Mouse (Mus musculus) midbrain, embryonic 14.5 days (tissue): ENCODE results near the gene Mapk13. TPM values are rescaled to one million over a fixed set of nuclear protein-coding genes. Genes with fewer than 3 reads are reported as not detected.

Experiments
- ATAC-seq: fragments of 200-750 bp; cut with Nextera tagmentation; 2 replicates; pipeline ENCODE4 v1.8.0; 2017; ENCODE audit warnings: moderate number of reproducible peaks, moderate library complexity; ENCODE audit not compliant: low FRiP score, low TSS enrichment
- DNase-seq: peaks from one replicate; pipeline ENCODE4 v3.0.0-alpha.2; 2015
- H3K27ac ChIP-seq: fragments of 300-500 bp; sonication (generic); replicated peaks from 2 replicates; pipeline ENCODE4 v1.5.1; 2014; ENCODE audit warnings: mild to moderate bottlenecking, low read depth, low read length, moderate library complexity
- H3K27me3 ChIP-seq: fragments of 300-500 bp; sonication (generic); 2 replicates; pipeline ENCODE4 v1.6.1; 2014; ENCODE audit warnings: low read length, control low read depth, mixed read lengths; ENCODE audit not compliant: control insufficient read depth, insufficient read depth
- H3K36me3 ChIP-seq: fragments of 300-500 bp; sonication (generic); 2 replicates; pipeline ENCODE4 v1.6.1; 2014; ENCODE audit warnings: low read length, control low read depth; ENCODE audit not compliant: control insufficient read depth, insufficient read depth
- H3K4me1 ChIP-seq: fragments of 300-500 bp; sonication (generic); 2 replicates; pipeline ENCODE4 v1.6.1; 2014; ENCODE audit warnings: mild to moderate bottlenecking, antibody characterized with exemption, low read length, control low read depth; ENCODE audit not compliant: control insufficient read depth, insufficient read depth
- H3K4me2 ChIP-seq: fragments of 300-500 bp; sonication (generic); 2 replicates; pipeline ENCODE4 v1.6.1; 2014; ENCODE audit warnings: mild to moderate bottlenecking, low read length, moderate library complexity
- H3K4me3 ChIP-seq: fragments of 300-500 bp; sonication (generic); replicated peaks from 2 replicates; pipeline ENCODE4 v1.5.1; 2014; ENCODE audit warnings: low read depth, low read length
- H3K9ac ChIP-seq: fragments of 300-500 bp; sonication (generic); replicated peaks from 2 replicates; pipeline ENCODE4 v1.6.1; 2014; ENCODE audit warnings: mild to moderate bottlenecking, low read length, moderate library complexity
- H3K9me3 ChIP-seq: fragments of 300-500 bp; sonication (generic); 2 replicates; pipeline ENCODE4 v1.6.1; 2016; ENCODE audit warnings: low read length, control low read depth, mixed read lengths; ENCODE audit not compliant: control insufficient read depth
- WGBS: fragments of 180-500 bp; shearing (Covaris S2); extraction: QIAGEN DNeasy Blood & Tissue Kit; methylation state at CpG from one replicate; pipeline ENCODE4 v1.1.7; 2014; 5-methylcytosine and 5-hydroxymethylcytosine counted together
- polyA plus RNA-seq: library from polyadenylated mRNA; unstranded; fragments of >200 nt; fragmentation: Nextera tagmentation; extraction: Ambion mirVana; gene quantifications from 2 replicates; pipeline ENCODE4 v1.2.1, GENCODE M21; 2014

The Mapk13 gene
- polyA plus RNA-seq, 1 experiment from 2014 or later, result 0.61 TPM

GRCm38 (mm10) chr17:28801474-28802005 lies 32.4 kb downstream of the Mapk13 start:
- ATAC-seq, result peak; percentile 98
- peak overlapping the region; percentile 100 for H3K9ac ChIP-seq
- WGBS, result under 1% methylated on average over 32 of the region's 42 CpGs
- H3K4me1 ChIP-seq, result peaks cover 17% of the 10 kb centered on the region
- H3K9me3 ChIP-seq, result no peaks in the 10 kb centered on the region
- no peaks in the 10 kb centered on the region for H3K27me3 ChIP-seq
- DNase-seq, result peak; percentile 100
- H3K36me3 ChIP-seq, result peaks cover 9% of the 10 kb centered on the region
- peak overlapping the region; percentile 100 for H3K27ac ChIP-seq
- H3K4me3 ChIP-seq, result peak overlapping the region; percentile 72
- H3K4me2 ChIP-seq, result peak overlapping the region; percentile 98

- WGBS, result 2% methylated on average over 18 of the region's 18 CpGs
Observed at GRCm38 (mm10) chr17:28802006-28802481, 32.9 kb downstream of the Mapk13 start.

DNA sequence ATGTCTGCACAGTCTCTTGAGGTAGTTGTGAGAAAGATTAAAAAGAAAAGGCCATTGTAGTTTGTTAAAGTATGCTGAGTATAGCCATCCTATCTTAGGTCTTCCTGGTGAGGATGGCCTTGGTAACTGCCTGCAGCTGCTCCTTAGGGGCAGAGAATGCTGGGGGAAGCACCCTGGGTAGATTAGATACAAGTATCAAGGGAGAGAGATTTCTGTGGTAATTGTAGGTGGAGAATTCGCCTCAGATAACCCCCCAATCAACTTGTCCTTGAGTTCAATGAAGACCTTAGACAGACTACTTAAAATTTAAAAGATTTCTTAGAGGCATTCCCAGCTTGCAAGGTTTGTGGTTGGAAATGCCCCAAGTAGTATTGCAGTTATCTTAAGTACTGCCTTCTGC lies 34.2 kb downstream of the Mapk13 start:
- WGBS, result 92% methylated on average over 1 of the region's 1 CpGs
- Histone ChIP-seq H3K4me1 (peaks cover 17% of the 10 kb centered on the region), H3K9me3 (no peaks in the 10 kb centered on the region), H3K27ac (no peak overlapping the region), H3K27me3 (no peaks in the 10 kb centered on the region), H3K4me2 (no peak overlapping the region), H3K9ac (no peak overlapping the region), H3K4me3 (no peak overlapping the region), H3K36me3 (peaks cover 23% of the 10 kb centered on the region)
- DNase-seq (no peak), ATAC-seq (no peak)

More at GRCm38 (mm10) chr17:28802006-28802481, 32.9 kb downstream of the Mapk13 start:
- DNase-seq (peak; percentile 60), ATAC-seq (no peak)
- H3K36me3 ChIP-seq, result peaks cover 14% of the 10 kb centered on the region
- peaks cover 17% of the 10 kb centered on the region for H3K4me1 ChIP-seq
- peak overlapping the region; percentile 100 for H3K27ac ChIP-seq
- no peaks in the 10 kb centered on the region for H3K27me3 ChIP-seq
- H3K4me3 ChIP-seq, result peak overlapping the region; percentile 72
- no peaks in the 10 kb centered on the region for H3K9me3 ChIP-seq
- peak overlapping the region; percentile 94 for H3K4me2 ChIP-seq
- H3K9ac ChIP-seq, result peak overlapping the region; percentile 67

- WGBS, result 93% methylated on average over 6 of the region's 6 CpGs
- Histone ChIP-seq H3K4me2 (no peak overlapping the region), H3K4me3 (no peak overlapping the region), H3K27me3 (no peaks in the 10 kb centered on the region), H3K4me1 (peaks cover 5% of the 10 kb centered on the region), H3K9me3 (no peaks in the 10 kb centered on the region), H3K27ac (no peak overlapping the region), H3K36me3 (peaks cover 35% of the 10 kb centered on the region), H3K9ac (no peak overlapping the region)
- DNase-seq, result no peak
- ATAC-seq, result no peak
Observed at GRCm38 (mm10) chr17:28804973-28805372, 35.9 kb downstream of the Mapk13 start.

- no peak overlapping the region for H3K27ac ChIP-seq
- ATAC-seq, result no peak
- no peak overlapping the region for H3K9ac ChIP-seq
- no peak overlapping the region for H3K4me2 ChIP-seq
- H3K9me3 ChIP-seq, result no peaks in the 10 kb centered on the region
- peaks cover 52% of the 10 kb centered on the region for H3K36me3 ChIP-seq
- H3K4me3 ChIP-seq, result no peak overlapping the region
- H3K4me1 ChIP-seq, result peaks cover 4% of the 10 kb centered on the region
- WGBS, result 97% methylated on average over 19 of the region's 19 CpGs
- no peaks in the 10 kb centered on the region for H3K27me3 ChIP-seq
- no peak for DNase-seq
Observed at GRCm38 (mm10) chr17:28806770-28807169, 37.7 kb downstream of the Mapk13 start.

DNA sequence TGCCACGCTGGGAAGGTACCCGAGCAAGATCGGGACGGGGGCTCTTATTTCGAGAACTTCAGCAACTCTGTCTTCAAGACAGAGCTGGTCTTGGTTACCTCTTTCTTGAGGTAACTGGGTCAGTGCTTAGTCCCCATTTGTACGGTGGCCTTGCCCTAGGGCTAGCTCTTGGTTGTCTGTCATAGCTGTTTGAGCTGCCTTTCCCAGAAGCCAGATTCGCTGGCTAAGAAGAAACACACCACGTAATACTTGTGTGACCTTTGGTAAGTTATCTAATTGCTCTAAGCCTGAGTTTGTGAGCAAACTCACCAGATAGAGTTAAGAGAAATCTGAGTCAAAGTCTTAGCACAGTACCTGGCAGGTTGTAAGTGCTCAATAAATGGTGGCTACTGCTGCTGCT lies 39.6 kb downstream of the Mapk13 start:
- Histone ChIP-seq H3K9me3 (no peaks in the 10 kb centered on the region), H3K4me1 (no peaks in the 10 kb centered on the region), H3K36me3 (peaks cover 69% of the 10 kb centered on the region), H3K9ac (no peak overlapping the region), H3K27ac (no peak overlapping the region), H3K27me3 (no peaks in the 10 kb centered on the region), H3K4me3 (no peak overlapping the region), H3K4me2 (no peak overlapping the region)
- DNase-seq (no peak), ATAC-seq (no peak)
- 99% methylated on average over 8 of the region's 8 CpGs for WGBS

GRCm38 (mm10) chr17:28809175-28809831 lies 40.2 kb downstream of the Mapk13 start:
- Histone ChIP-seq H3K36me3 (peaks cover 75% of the 10 kb centered on the region), H3K27ac (no peak overlapping the region), H3K4me3 (no peak overlapping the region), H3K27me3 (no peaks in the 10 kb centered on the region), H3K9me3 (no peaks in the 10 kb centered on the region), H3K4me2 (no peak overlapping the region), H3K9ac (no peak overlapping the region), H3K4me1 (no peaks in the 10 kb centered on the region)
- WGBS, result 98% methylated on average over 10 of the region's 10 CpGs
- no peak for ATAC-seq
- no peak for DNase-seq

- DNase-seq (no peak), ATAC-seq (no peak)
- no peaks in the 10 kb centered on the region for H3K27me3 ChIP-seq
- 96% methylated on average over 10 of the region's 10 CpGs for WGBS
- H3K27ac ChIP-seq, result no peak overlapping the region
- H3K4me3 ChIP-seq, result no peak overlapping the region
- H3K36me3 ChIP-seq, result peaks cover 85% of the 10 kb centered on the region
- no peaks in the 10 kb centered on the region for H3K4me1 ChIP-seq
- no peak overlapping the region for H3K4me2 ChIP-seq
- H3K9me3 ChIP-seq, result no peaks in the 10 kb centered on the region
- H3K9ac ChIP-seq, result no peak overlapping the region
Observed at GRCm38 (mm10) chr17:28812345-28812744, 43.2 kb downstream of the Mapk13 start.

GRCm38 (mm10) chr17:28814529-28815097 lies 45.5 kb downstream of the Mapk13 start:
- no peaks in the 10 kb centered on the region for H3K9me3 ChIP-seq
- no peak overlapping the region for H3K9ac ChIP-seq
- H3K27ac ChIP-seq, result no peak overlapping the region
- H3K4me1 ChIP-seq, result no peaks in the 10 kb centered on the region
- DNase-seq (no peak), ATAC-seq (no peak)
- no peak overlapping the region for H3K4me3 ChIP-seq
- H3K4me2 ChIP-seq, result no peak overlapping the region
- peaks cover 93% of the 10 kb centered on the region for H3K36me3 ChIP-seq
- WGBS, result 92% methylated on average over 18 of the region's 18 CpGs
- no peaks in the 10 kb centered on the region for H3K27me3 ChIP-seq
